Mouse (Mus musculus) erythroblast, embryonic 14.5 days (primary cell): ENCODE results near the gene Pygo2.

Source experiments
- GATA1 ChIP-seq: IDR thresholded peaks from 2 replicates; pipeline ENCODE4 v1.6.1; 2012; ENCODE audit warnings: low read length, inconsistent platforms, mixed read lengths
- TAL1 ChIP-seq: IDR thresholded peaks from 3 replicates; pipeline ENCODE4 v1.6.1; 2012; ENCODE audit warnings: low read length, inconsistent platforms, mixed read lengths

DNA sequence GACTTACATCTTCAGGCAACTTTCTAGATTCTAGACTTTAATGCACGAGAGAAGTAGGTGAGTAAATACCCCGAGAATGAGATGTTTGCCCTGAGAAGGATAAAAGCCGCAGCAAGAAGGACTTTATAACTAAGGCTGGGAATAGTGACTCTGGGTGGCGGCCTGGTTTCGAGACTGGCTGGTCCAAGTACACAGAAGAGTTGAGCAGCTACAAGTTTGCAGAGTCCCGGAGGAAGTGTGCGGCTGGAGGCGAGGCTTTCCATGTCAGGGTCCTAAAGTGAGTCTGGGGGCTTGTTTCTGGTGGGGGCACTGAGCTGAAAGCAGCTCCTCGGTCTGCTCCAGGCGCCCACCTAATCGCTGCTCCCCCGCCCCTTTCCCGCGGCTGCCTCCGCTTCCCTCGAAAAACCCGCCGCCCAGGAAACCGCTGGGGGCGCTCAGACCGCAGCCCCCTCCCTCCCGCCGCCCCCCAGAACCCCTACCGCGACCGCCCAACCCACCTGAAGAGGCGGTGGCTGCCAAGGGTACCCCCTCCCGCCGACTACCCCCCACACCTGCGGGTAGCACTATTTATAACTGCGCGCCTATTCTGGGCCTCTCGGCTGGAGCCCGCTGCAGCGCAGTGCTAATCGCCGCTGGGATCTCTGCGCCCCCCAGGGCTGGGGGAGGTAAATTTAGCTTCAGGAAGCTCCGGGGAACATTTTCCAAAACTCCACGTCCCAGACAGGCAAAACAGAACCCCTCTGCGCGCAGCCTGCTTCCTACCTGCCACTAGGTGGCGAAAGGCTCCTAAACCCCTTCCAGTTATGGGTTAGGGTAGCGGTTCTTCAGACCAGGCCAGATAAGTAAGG lies 34.0 kb upstream of the Pygo2 start:
- TF ChIP-seq GATA1 (peak; percentile 57; the same call in 1 of the 2 replicates), TAL1 (no peak)
